Comparison of ENCODE assay signal across 8 mouse cellular contexts in genomic region chr7:68127799-68128261, GRCm38 (mm10).
DNase-seq lines count a peak whose midpoint lies in the region; ATAC-seq and TF ChIP-seq lines count a peak whose summit lies in the region.

No protein-coding gene starts in this region.

- peak overlapping the region; percentile 89 for H3K27ac ChIP-seq in heart, embryonic 13.5 days (replicated peaks)
- 0 out of 2 replicates have a peak overlapping the region, but pooled peaks have one; percentile 11 for H3K27ac ChIP-seq in kidney, embryonic 14.5 days (ENCODE audit: low read depth, low read length)
- no peak overlapping the region for H3K27ac ChIP-seq in liver, adult 2 months (replicated peaks; ENCODE audit: insufficient read depth, low read depth, low read length)
- peak overlapping the region; percentile 97 for H3K27ac ChIP-seq in midbrain, embryonic 16.5 days (ENCODE audit: low read length)
- peak overlapping the region; percentile 69 for H3K27ac ChIP-seq in testis, adult 2 months (ENCODE audit: control insufficient read depth, insufficient read depth, low read depth, low read length)

- peaks cover 68% of the 10 kb centered on the region for H3K4me1 ChIP-seq in heart, embryonic 13.5 days
- H3K4me1 ChIP-seq in kidney, embryonic 14.5 days (ENCODE audit: control insufficient read depth, insufficient read depth, low read length): peaks cover 40% of the 10 kb centered on the region
- H3K4me1 ChIP-seq in liver, adult 2 months (ENCODE audit: control insufficient read depth, insufficient read depth, low read length): no peaks in the 10 kb centered on the region
- peaks cover 30% of the 10 kb centered on the region for H3K4me1 ChIP-seq in midbrain, embryonic 16.5 days (ENCODE audit: control insufficient read depth, insufficient read depth, low read length)
- peaks cover 8% of the 10 kb centered on the region for H3K4me1 ChIP-seq in testis, adult 2 months (ENCODE audit: control insufficient read depth, insufficient read depth, low read length)

- no peaks in the 10 kb centered on the region for H3K79me2 ChIP-seq in liver, adult 2 months (ENCODE audit: control insufficient read depth, insufficient read depth, low read length)

- peak; percentile 64 for DNase-seq in A20 (ENCODE audit: low read depth, low spot score)
- DNase-seq in T-cell, adult 2 months (ENCODE audit: low spot score): peak; percentile 59
- peak; percentile 42 for DNase-seq in embryo, embryonic 10.5 days (ENCODE audit: low spot score)
- DNase-seq in liver, adult 2 months (ENCODE audit: extremely low read depth, low read depth, low spot score): no peak

- no peak for TF ChIP-seq POLR2A in liver, adult 2 months (IDR thresholded peaks at IDR 0.05; ENCODE audit: extremely low read depth, insufficient read depth, low read length)
- no peak for TF ChIP-seq POLR2A in testis, adult 2 months (IDR thresholded peaks at IDR 0.05; ENCODE audit: control insufficient read depth, low read depth, low read length)

- 26% methylated on average over 6 of the region's 6 CpGs for WGBS in heart, embryonic 13.5 days
- 31% methylated on average over 6 of the region's 6 CpGs for WGBS in kidney, embryonic 14.5 days
- WGBS in liver, adult 2 months: 37% methylated on average over 6 of the region's 6 CpGs
- WGBS in midbrain, embryonic 16.5 days: 31% methylated on average over 6 of the region's 6 CpGs

- no peaks in the 10 kb centered on the region for H3K27me3 ChIP-seq in heart, embryonic 13.5 days (replicated peaks)
- H3K27me3 ChIP-seq in kidney, embryonic 14.5 days (ENCODE audit: control insufficient read depth, insufficient read depth, low read length): no peaks in the 10 kb centered on the region
- peaks cover 13% of the 10 kb centered on the region for H3K27me3 ChIP-seq in liver, adult 2 months (ENCODE audit: control insufficient read depth, insufficient read depth, low read length)
- H3K27me3 ChIP-seq in midbrain, embryonic 16.5 days (ENCODE audit: control insufficient read depth, insufficient read depth, low read depth, low read length): no peaks in the 10 kb centered on the region
- no peaks in the 10 kb centered on the region for H3K27me3 ChIP-seq in testis, adult 2 months (ENCODE audit: control insufficient read depth, insufficient read depth, low read length)

- ATAC-seq in heart, embryonic 13.5 days (ENCODE audit: extremely low read depth, insufficient number of reproducible peaks, low FRiP score, low TSS enrichment): no peak
- ATAC-seq in kidney, embryonic 14.5 days (ENCODE audit: low FRiP score, low TSS enrichment): peak; percentile 7; the same call in 1 of the 2 replicates
- ATAC-seq in midbrain, embryonic 16.5 days: no peak

- peak overlapping the region; percentile 82; the same call in 1 of the 2 replicates for H3K9ac ChIP-seq in heart, embryonic 13.5 days
- peak overlapping the region; percentile 62; the same call in 1 of the 2 replicates for H3K9ac ChIP-seq in kidney, embryonic 14.5 days (ENCODE audit: low read depth, low read length)
- no peak overlapping the region for H3K9ac ChIP-seq in liver, adult 2 months (ENCODE audit: low read depth, low read length)
- H3K9ac ChIP-seq in midbrain, embryonic 16.5 days (ENCODE audit: low read depth, low read length): peak overlapping the region; percentile 72

- H3K4me2 ChIP-seq in heart, embryonic 13.5 days: peak overlapping the region; percentile 86
- H3K4me2 ChIP-seq in kidney, embryonic 14.5 days (replicated peaks; ENCODE audit: low read depth, low read length): peak overlapping the region; percentile 93
- peak overlapping the region; percentile 70 for H3K4me2 ChIP-seq in midbrain, embryonic 16.5 days (ENCODE audit: low read length)

- no peaks in the 10 kb centered on the region for H3K36me3 ChIP-seq in heart, embryonic 13.5 days
- no peaks in the 10 kb centered on the region for H3K36me3 ChIP-seq in kidney, embryonic 14.5 days (ENCODE audit: control insufficient read depth, insufficient read depth, low read length)
- no peaks in the 10 kb centered on the region for H3K36me3 ChIP-seq in liver, adult 2 months (ENCODE audit: control insufficient read depth, insufficient read depth, low read length)
- H3K36me3 ChIP-seq in midbrain, embryonic 16.5 days (ENCODE audit: control insufficient read depth, insufficient read depth, low read length): no peaks in the 10 kb centered on the region
- H3K36me3 ChIP-seq in testis, adult 2 months (ENCODE audit: control insufficient read depth, insufficient read depth, low read length): no peaks in the 10 kb centered on the region

- TF ChIP-seq CTCF in liver, adult 2 months (IDR thresholded peaks at IDR 0.05; ENCODE audit: low read depth, low read length): peak; percentile 73
- TF ChIP-seq CTCF in testis, adult 2 months (IDR thresholded peaks at IDR 0.05; ENCODE audit: control insufficient read depth, insufficient read depth, insufficient replicate concordance, low read depth, low read length): peak; percentile 49; the same call in 1 of the 2 replicates

- no peaks in the 10 kb centered on the region for H3K9me3 ChIP-seq in heart, embryonic 13.5 days
- no peaks in the 10 kb centered on the region for H3K9me3 ChIP-seq in kidney, embryonic 14.5 days (ENCODE audit: control insufficient read depth, low read length)
- H3K9me3 ChIP-seq in midbrain, embryonic 16.5 days (replicated peaks; ENCODE audit: control insufficient read depth, low read length, poor library complexity, severe bottlenecking): no peaks in the 10 kb centered on the region

- peak overlapping the region; percentile 73 for H3K4me3 ChIP-seq in heart, embryonic 13.5 days
- no peak overlapping the region for H3K4me3 ChIP-seq in kidney, embryonic 14.5 days (ENCODE audit: low read length)
- H3K4me3 ChIP-seq in liver, adult 2 months (ENCODE audit: insufficient read depth, low read depth, low read length): no peak overlapping the region
- peak overlapping the region; percentile 55 for H3K4me3 ChIP-seq in midbrain, embryonic 16.5 days (ENCODE audit: low read depth, low read length)
- H3K4me3 ChIP-seq in testis, adult 2 months (ENCODE audit: control insufficient read depth, low read depth, low read length): no peak overlapping the region

Comparison
In these comparisons a context has a peak if more than half of its experiments do, and no peak if none do; other contexts are left out.
1. H3K4me3 ChIP-seq: peak in heart, embryonic 13.5 days (single experiment) and midbrain, embryonic 16.5 days (single experiment); none in kidney, embryonic 14.5 days (single experiment), liver, adult 2 months (single experiment) and testis, adult 2 months (single experiment).
2. Peak in every context shown above with its lines, with median percentiles within 50 percentile points of each other: H3K4me2 ChIP-seq.